Mouse (Mus musculus): ENCODE results near the gene Xpot. TPM values are rescaled to one million over a fixed set of nuclear protein-coding genes. Genes with fewer than 3 reads are reported as not detected.

Xpot gene
- polyA plus RNA-seq, 1 experiment from 2014 or later: 46.3 TPM

GRCm38 (mm10) chr10:121640150-121640930 lies 14.2 kb upstream of the Xpot start:
- ATAC-seq (ENCODE audit: low FRiP score, low read depth): peak; percentile 45
- Histone ChIP-seq H3K36me3 (no peaks in the 10 kb centered on the region), H3K27me3 (replicated peaks) (peaks cover 38% of the 10 kb centered on the region), H3K4me1 (peaks cover 12% of the 10 kb centered on the region), H3K27ac (no peak overlapping the region), H3K9ac (no peak overlapping the region), H3K4me2 (replicated peaks) (peak overlapping the region; percentile 98), H3K9me3 (no peaks in the 10 kb centered on the region), H3K4me3 (no peak overlapping the region)
- 52% methylated on average over 6 of the region's 6 CpGs for WGBS

- no peak overlapping the region for H3K27ac ChIP-seq
- ATAC-seq (ENCODE audit: low FRiP score, low read depth): no peak
- H3K9ac ChIP-seq: no peak overlapping the region
- no peak overlapping the region for H3K4me2 ChIP-seq (replicated peaks)
- H3K4me1 ChIP-seq: peaks cover 12% of the 10 kb centered on the region
- peaks cover 36% of the 10 kb centered on the region for H3K27me3 ChIP-seq (replicated peaks)
- H3K4me3 ChIP-seq: no peak overlapping the region
- no peaks in the 10 kb centered on the region for H3K36me3 ChIP-seq
- no peaks in the 10 kb centered on the region for H3K9me3 ChIP-seq
- 88% methylated on average over 5 of the region's 5 CpGs for WGBS
Observed at GRCm38 (mm10) chr10:121639573-121639972, 13.4 kb upstream of the Xpot start.

- H3K36me3 ChIP-seq: no peaks in the 10 kb centered on the region
- H3K27ac ChIP-seq: no peak overlapping the region
- H3K4me1 ChIP-seq: no peaks in the 10 kb centered on the region
- ATAC-seq (ENCODE audit: low FRiP score, low read depth): no peak
- H3K9ac ChIP-seq: no peak overlapping the region
- peaks cover 6% of the 10 kb centered on the region for H3K27me3 ChIP-seq (replicated peaks)
- H3K4me2 ChIP-seq (replicated peaks): no peak overlapping the region
- H3K4me3 ChIP-seq: no peak overlapping the region
- WGBS: 91% methylated on average over 6 of the region's 6 CpGs
- H3K9me3 ChIP-seq: no peaks in the 10 kb centered on the region
Observed at GRCm38 (mm10) chr10:121636276-121636675, 10.1 kb upstream of the Xpot start.

GRCm38 (mm10) chr10:121634159-121634558 lies 8.0 kb upstream of the Xpot start:
- ATAC-seq (ENCODE audit: low FRiP score, low read depth): no peak
- WGBS: 48% methylated on average over 1 of the region's 1 CpGs

GRCm38 (mm10) chr10:121628561-121629040 lies 2.5 kb upstream of the Xpot start:
- Histone ChIP-seq H3K9me3 (no peaks in the 10 kb centered on the region), H3K27ac (no peak overlapping the region), H3K9ac (no peak overlapping the region), H3K4me1 (peaks cover 11% of the 10 kb centered on the region), H3K4me3 (no peak overlapping the region), H3K36me3 (no peaks in the 10 kb centered on the region), H3K27me3 (replicated peaks) (no peaks in the 10 kb centered on the region), H3K4me2 (replicated peaks) (no peak overlapping the region)
- ATAC-seq (ENCODE audit: low FRiP score, low read depth): no peak
- 88% methylated on average over 6 of the region's 6 CpGs for WGBS

More at GRCm38 (mm10) chr10:121634159-121634558, 8.0 kb upstream of the Xpot start:
- Histone ChIP-seq H3K27ac (no peak overlapping the region), H3K27me3 (replicated peaks) (no peaks in the 10 kb centered on the region), H3K4me3 (no peak overlapping the region), H3K9me3 (no peaks in the 10 kb centered on the region), H3K36me3 (no peaks in the 10 kb centered on the region), H3K4me2 (replicated peaks) (no peak overlapping the region), H3K9ac (no peak overlapping the region), H3K4me1 (no peaks in the 10 kb centered on the region)

GRCm38 (mm10) chr10:121627216-121627852 lies 1.2 kb upstream of the Xpot start:
- 84% methylated on average over 10 of the region's 10 CpGs for WGBS
- Histone ChIP-seq H3K9me3 (no peaks in the 10 kb centered on the region), H3K27me3 (replicated peaks) (no peaks in the 10 kb centered on the region), H3K27ac (no peak overlapping the region), H3K9ac (no peak overlapping the region), H3K36me3 (0 out of 2 replicates have a peak, but pooled peaks cover 2% of the 10 kb centered on the region), H3K4me3 (no peak overlapping the region), H3K4me1 (peaks cover 11% of the 10 kb centered on the region), H3K4me2 (replicated peaks) (no peak overlapping the region)
- ATAC-seq (ENCODE audit: low FRiP score, low read depth): no peak

- no peak for ATAC-seq (ENCODE audit: low FRiP score, low read depth)
- H3K9ac ChIP-seq: peak overlapping the region; percentile 82
- no peaks in the 10 kb centered on the region for H3K27me3 ChIP-seq (replicated peaks)
- H3K27ac ChIP-seq: peak overlapping the region; percentile 87
- H3K4me3 ChIP-seq: peak overlapping the region; percentile 74
- H3K4me2 ChIP-seq (replicated peaks): peak overlapping the region; percentile 76
- under 1% methylated on average over 41 of the region's 41 CpGs for WGBS
- peaks cover 11% of the 10 kb centered on the region for H3K4me1 ChIP-seq
- H3K36me3 ChIP-seq: peaks cover 19% of the 10 kb centered on the region
- H3K9me3 ChIP-seq: no peaks in the 10 kb centered on the region
Observed at GRCm38 (mm10) chr10:121625407-121626185, 536 bp downstream of the Xpot start.

- WGBS: 22% methylated on average over 9 of the region's 9 CpGs
- Histone ChIP-seq H3K36me3 (peaks cover 25% of the 10 kb centered on the region), H3K27ac (no peak overlapping the region), H3K27me3 (replicated peaks) (no peaks in the 10 kb centered on the region), H3K9ac (peak overlapping the region; percentile 82), H3K9me3 (no peaks in the 10 kb centered on the region), H3K4me3 (peak overlapping the region; percentile 74), H3K4me1 (peaks cover 11% of the 10 kb centered on the region), H3K4me2 (replicated peaks) (peak overlapping the region; percentile 76)
- no peak for ATAC-seq (ENCODE audit: low FRiP score, low read depth)
Observed at GRCm38 (mm10) chr10:121625006-121625405, 1.1 kb downstream of the Xpot start.

GRCm38 (mm10) chr10:121623670-121624069 lies 2.5 kb downstream of the Xpot start:
- WGBS: 91% methylated on average over 7 of the region's 7 CpGs
- Histone ChIP-seq H3K4me3 (no peak overlapping the region), H3K27me3 (replicated peaks) (no peaks in the 10 kb centered on the region), H3K27ac (no peak overlapping the region), H3K4me2 (replicated peaks) (no peak overlapping the region), H3K9me3 (no peaks in the 10 kb centered on the region), H3K9ac (no peak overlapping the region), H3K4me1 (peaks cover 11% of the 10 kb centered on the region), H3K36me3 (peaks cover 31% of the 10 kb centered on the region)
- ATAC-seq (ENCODE audit: low FRiP score, low read depth): no peak

GRCm38 (mm10) chr10:121622431-121622830 lies 3.7 kb downstream of the Xpot start:
- no peaks in the 10 kb centered on the region for H3K9me3 ChIP-seq
- 91% methylated on average over 6 of the region's 6 CpGs for WGBS
- H3K27me3 ChIP-seq (replicated peaks): no peaks in the 10 kb centered on the region
- no peak for ATAC-seq (ENCODE audit: low FRiP score, low read depth)
- H3K9ac ChIP-seq: no peak overlapping the region
- H3K27ac ChIP-seq: no peak overlapping the region
- peaks cover 43% of the 10 kb centered on the region for H3K36me3 ChIP-seq
- H3K4me1 ChIP-seq: peaks cover 11% of the 10 kb centered on the region
- no peak overlapping the region for H3K4me3 ChIP-seq
- no peak overlapping the region for H3K4me2 ChIP-seq (replicated peaks)

- H3K9me3 ChIP-seq: no peaks in the 10 kb centered on the region
- no peak for ATAC-seq (ENCODE audit: low FRiP score, low read depth)
- no peaks in the 10 kb centered on the region for H3K27me3 ChIP-seq (replicated peaks)
- WGBS: 54% methylated on average over 7 of the region's 7 CpGs
- H3K9ac ChIP-seq: no peak overlapping the region
- peaks cover 81% of the 10 kb centered on the region for H3K36me3 ChIP-seq
- H3K4me1 ChIP-seq: no peaks in the 10 kb centered on the region
- H3K4me3 ChIP-seq: no peak overlapping the region
- H3K27ac ChIP-seq: no peak overlapping the region
- H3K4me2 ChIP-seq (replicated peaks): no peak overlapping the region
Observed at GRCm38 (mm10) chr10:121615935-121616334, 10.2 kb downstream of the Xpot start.

Measured in neural tube, embryonic 12.5 days (tissue).